23 mouse cellular contexts compared by ENCODE assay signal in genomic region chr7:27237527-27237926, GRCm38 (mm10). TPM values are rescaled to one million over a fixed set of nuclear protein-coding genes. Genes with fewer than 3 reads are reported as not detected.
DNase-seq lines count a peak whose midpoint lies in the region; ATAC-seq and TF ChIP-seq lines count a peak whose summit lies in the region.
"Had no signal": no experiment of that assay in that cellular context is flagged by ENCODE, and none has a peak within 500 bp of the region (broad histone marks: within the 10 kb centered on the region; RNA-seq: fewer than 3 reads in every experiment).

No protein-coding gene starts in this region.

- in situ Hi-C loops in CH12.LX (cut with MboI; ENCODE audit: low pct_ligation_motif_present, low pct_unique_long_range_greater_than_20kb, low sequenced_read_pairs) = no loop called here

- TF ChIP-seq RAD21 in CH12.LX (IDR thresholded peaks at IDR 0.05; ENCODE audit: low read depth, low read length) = no peak; the same call in none of the 2 replicates

- no peak overlapping the region for H3K4me3 ChIP-seq in heart, adult 2 months
- H3K4me3 ChIP-seq in heart, embryonic 11.5 days (ENCODE audit: low read depth, low read length) = no peak overlapping the region
- no peak overlapping the region for H3K4me3 ChIP-seq in liver, adult 2 months (ENCODE audit: insufficient read depth, low read depth, low read length)
- H3K4me3 ChIP-seq in liver, embryonic 11.5 days (ENCODE audit: low read depth, low read length) = no peak overlapping the region
- H3K4me3 ChIP-seq in CH12.LX (replicated peaks in 1 of 3; ENCODE audit: low read depth in 2 of 3, low read length in 2 of 3, poor library complexity in 1 of 3) = no peak overlapping the region
- H3K4me3 ChIP-seq: embryonic facial prominence, embryonic 15.5 days; gastrocnemius, adult 2 months; heart, embryonic 13.5 days; hindbrain, embryonic 13.5 days; limb, embryonic 13.5 days; neural tube, embryonic 13.5 days had no signal

- intact Hi-C loops in heart, adult 2 months (cut with DNase I) = no loop called here

- H3K79me2 ChIP-seq in heart, adult 2 months (replicated peaks; ENCODE audit: control insufficient read depth, insufficient read depth, low read length) = no peaks in the 10 kb centered on the region
- peaks cover 5% of the 10 kb centered on the region; the same call in 1 of the 2 replicates for H3K79me2 ChIP-seq in liver, adult 2 months (ENCODE audit: control insufficient read depth, insufficient read depth, low read length)
- no peaks in the 10 kb centered on the region for H3K79me2 ChIP-seq in CH12.LX (replicated peaks; ENCODE audit: control insufficient read depth, extremely low read depth, insufficient read depth, poor library complexity, severe bottlenecking)

- no peaks in the 10 kb centered on the region; the same call in 1 of the 2 replicates for H3K4me1 ChIP-seq in heart, adult 2 months (ENCODE audit: control insufficient read depth, insufficient read depth, low read length)
- H3K4me1 ChIP-seq in heart, embryonic 11.5 days (ENCODE audit: control insufficient read depth, insufficient read depth, low read length) = peaks cover 5% of the 10 kb centered on the region
- H3K4me1 ChIP-seq in liver, adult 2 months (ENCODE audit: control insufficient read depth, insufficient read depth, low read length) = no peaks in the 10 kb centered on the region; the same call in 1 of the 2 replicates
- peaks cover 5% of the 10 kb centered on the region for H3K4me1 ChIP-seq in liver, embryonic 11.5 days (replicated peaks; ENCODE audit: control insufficient read depth, insufficient read depth, low read length)
- H3K4me1 ChIP-seq in CH12.LX (ENCODE audit: control insufficient read depth in 1 of 2, insufficient read depth in 2 of 2) = peaks cover 7 to 18% of the 10 kb centered on the region in 2 experiments

- TF ChIP-seq POLR2A in heart, adult 2 months (IDR thresholded peaks at IDR 0.05; ENCODE audit: insufficient read depth, low read depth, low read length) = no peak
- no peak for TF ChIP-seq POLR2A in liver, adult 2 months (IDR thresholded peaks at IDR 0.05; ENCODE audit: extremely low read depth, insufficient read depth, low read length)
- TF ChIP-seq POLR2A in CH12.LX (IDR thresholded peaks at IDR 0.05; ENCODE audit: low read depth, low read length) = no peak

- dilution Hi-C loops in CH12.LX (cut with MboI; ENCODE audit: extremely low pct_ligation_motif_present, extremely low pct_unique_long_range_greater_than_20kb, low sequenced_read_pairs) = no loop called here

- TF ChIP-seq EP300 in heart, adult 2 months (IDR thresholded peaks at IDR 0.05; ENCODE audit: insufficient read depth, low read depth, low read length) = no peak
- no peak for TF ChIP-seq EP300 in CH12.LX (IDR thresholded peaks at IDR 0.05; ENCODE audit: low read length)

- no peaks in the 10 kb centered on the region for H3K36me3 ChIP-seq in heart, adult 2 months (ENCODE audit: control insufficient read depth, insufficient read depth, low read length)
- no peaks in the 10 kb centered on the region for H3K36me3 ChIP-seq in heart, embryonic 11.5 days (ENCODE audit: control insufficient read depth, insufficient read depth, low read length)
- peaks cover 2% of the 10 kb centered on the region; the same call in 1 of the 2 replicates for H3K36me3 ChIP-seq in liver, adult 2 months (ENCODE audit: control insufficient read depth, insufficient read depth, low read length)
- H3K36me3 ChIP-seq in liver, embryonic 11.5 days (ENCODE audit: control insufficient read depth, insufficient read depth, low read length) = peaks cover 5% of the 10 kb centered on the region; the same call in 1 of the 2 replicates
- H3K36me3 ChIP-seq in CH12.LX (replicated peaks in 1 of 2; ENCODE audit: control insufficient read depth in 1 of 2, insufficient read depth in 1 of 2, low read length in 1 of 2) = peaks cover 38 to 62% of the 10 kb centered on the region in 2 experiments

- no peak for ATAC-seq in heart, embryonic 11.5 days (replicated peaks; ENCODE audit: insufficient number of reproducible peaks, low FRiP score, low TSS enrichment)
- no peak for ATAC-seq in liver, embryonic 11.5 days (replicated peaks; ENCODE audit: low FRiP score)
- ATAC-seq: intestine, embryonic 16.5 days had no signal

- H3K9me3 ChIP-seq in heart, embryonic 11.5 days (replicated peaks; ENCODE audit: control insufficient read depth, low read length) = no peaks in the 10 kb centered on the region
- no peaks in the 10 kb centered on the region for H3K9me3 ChIP-seq in liver, embryonic 11.5 days (ENCODE audit: control insufficient read depth, low read length)
- H3K9me3 ChIP-seq in CH12.LX (replicated peaks; ENCODE audit: low read length) = no peaks in the 10 kb centered on the region
- H3K9me3 ChIP-seq: embryonic facial prominence, embryonic 15.5 days; heart, embryonic 13.5 days; hindbrain, embryonic 13.5 days; limb, embryonic 13.5 days; neural tube, embryonic 13.5 days had no signal

- H3K27ac ChIP-seq in heart, adult 2 months = no peak overlapping the region
- no peak overlapping the region for H3K27ac ChIP-seq in heart, embryonic 11.5 days (ENCODE audit: low read depth, low read length)
- H3K27ac ChIP-seq in liver, adult 2 months (replicated peaks; ENCODE audit: insufficient read depth, low read depth, low read length) = no peak overlapping the region
- H3K27ac ChIP-seq in liver, embryonic 11.5 days (ENCODE audit: low read depth, low read length) = no peak overlapping the region
- H3K27ac ChIP-seq in CH12.LX (ENCODE audit: insufficient read depth, low read depth) = no peak overlapping the region
- H3K27ac ChIP-seq: embryonic facial prominence, embryonic 15.5 days; gastrocnemius, adult 2 months; heart, embryonic 13.5 days; hindbrain, embryonic 13.5 days; limb, embryonic 13.5 days; neural tube, embryonic 13.5 days had no signal

- no peak overlapping the region for H3K4me2 ChIP-seq in heart, embryonic 11.5 days
- H3K4me2 ChIP-seq in liver, embryonic 11.5 days = no peak overlapping the region
- no peak overlapping the region for H3K4me2 ChIP-seq in CH12.LX (ENCODE audit: insufficient read depth, low read depth, poor library complexity, severe bottlenecking)
- H3K4me2 ChIP-seq: embryonic facial prominence, embryonic 15.5 days; heart, embryonic 13.5 days; hindbrain, embryonic 13.5 days; limb, embryonic 13.5 days; midbrain, embryonic 11.5 days; neural tube, embryonic 13.5 days had no signal

- no peak for DNase-seq in heart, adult 2 months
- no peak for DNase-seq in liver, adult 2 months (ENCODE audit: extremely low read depth, low read depth, low spot score)
- DNase-seq in liver, embryonic 11.5 days (ENCODE audit: low spot score) = no peak
- DNase-seq in CH12.LX (ENCODE audit: extremely low read depth) (no peak), R1 (ENCODE audit: low read depth, low spot score) (peak; percentile 49)
- DNase-seq in frontal cortex, postnatal 25 days (ENCODE audit: low spot score in 2 of 2) = no peak
- DNase-seq: adrenal gland, postnatal 25 days; cerebellum, adult 11 months; cerebellum, postnatal 25 days; embryo, embryonic 11 days; gastrocnemius, adult 2 months; kidney, postnatal 14 days; lung, adult 2 months; right cerebral cortex, adult 18-20 months; thymus, postnatal 36 days had no signal

- 85% methylated on average over 2 of the region's 2 CpGs for WGBS in heart, adult 2 months
- 73% methylated on average over 2 of the region's 2 CpGs for WGBS in heart, embryonic 11.5 days (ENCODE audit: insufficient replicate concordance)
- WGBS in liver, adult 2 months = 72% methylated on average over 2 of the region's 2 CpGs
- WGBS in liver, embryonic 11.5 days = 84% methylated on average over 2 of the region's 2 CpGs

- H3K9ac ChIP-seq in heart, adult 2 months (ENCODE audit: low read depth, low read length) = no peak overlapping the region
- H3K9ac ChIP-seq in heart, embryonic 11.5 days (ENCODE audit: low read depth, low read length) = no peak overlapping the region
- H3K9ac ChIP-seq in liver, adult 2 months (ENCODE audit: low read depth, low read length) = no peak overlapping the region
- no peak overlapping the region for H3K9ac ChIP-seq in liver, embryonic 11.5 days (ENCODE audit: low read depth, low read length)
- H3K9ac ChIP-seq in CH12.LX (ENCODE audit: insufficient read depth, low read depth) = no peak overlapping the region
- H3K9ac ChIP-seq: embryonic facial prominence, embryonic 15.5 days; heart, embryonic 13.5 days; hindbrain, embryonic 13.5 days; limb, embryonic 13.5 days; neural tube, embryonic 13.5 days had no signal

- no peaks in the 10 kb centered on the region for H3K27me3 ChIP-seq in heart, adult 2 months (ENCODE audit: control insufficient read depth, insufficient read depth, low read length)
- H3K27me3 ChIP-seq in heart, embryonic 11.5 days (ENCODE audit: control insufficient read depth, insufficient read depth, low read length) = no peaks in the 10 kb centered on the region
- no peaks in the 10 kb centered on the region for H3K27me3 ChIP-seq in liver, adult 2 months (ENCODE audit: control insufficient read depth, insufficient read depth, low read length)
- no peaks in the 10 kb centered on the region for H3K27me3 ChIP-seq in liver, embryonic 11.5 days (replicated peaks; ENCODE audit: control insufficient read depth, insufficient read depth, low read length)
- no peaks in the 10 kb centered on the region for H3K27me3 ChIP-seq in CH12.LX (replicated peaks)
- H3K27me3 ChIP-seq: embryonic facial prominence, embryonic 15.5 days; heart, embryonic 13.5 days; hindbrain, embryonic 13.5 days; limb, embryonic 13.5 days; neural tube, embryonic 13.5 days had no signal

- 0 out of 2 replicates have a peak, but pooled peaks have one; percentile 12 for TF ChIP-seq CTCF in heart, adult 2 months (IDR thresholded peaks at IDR 0.05)
- peak; percentile 26; the same call in 1 of the 2 replicates for TF ChIP-seq CTCF in liver, adult 2 months (IDR thresholded peaks at IDR 0.05; ENCODE audit: low read depth, low read length)
- TF ChIP-seq CTCF in CH12.LX (conservative IDR thresholded peaks at IDR 0.05 in 1 of 2, IDR thresholded peaks at IDR 0.05 in 1 of 2; ENCODE audit: low read depth in 2 of 2, low read length in 2 of 2) = peak in 1 of 2 experiments; percentile 68; a peak in 2 of 4 replicates

RNA-seq across cellular contexts. Expression of gene Coq8b, which starts 4.7 kb away (rescaled TPM):
- total RNA-seq in heart, adult 2 months (2021) = 1 to 10 TPM; 7.5 to 8.3 TPM
- 11.6 and 19.4 TPM in 2 replicates for polyA plus RNA-seq in heart, adult 2 months (2012; rRNA removed)
- 9.1 and 10.6 TPM in 2 replicates for polyA plus RNA-seq in heart, embryonic 11.5 days (2014; fragmentation: Nextera tagmentation; extraction: Ambion mirVana)
- 11.9 and 16.6 TPM in 2 replicates for total RNA-seq in liver, adult 2 months (2014; rRNA removed)
- polyA plus RNA-seq in liver, adult 2 months (2012; rRNA removed) = 35.2 and 36.2 TPM in 2 replicates
- 16.6 and 18.7 TPM in 2 replicates for polyA plus RNA-seq in liver, embryonic 11.5 days (2014; fragmentation: Nextera tagmentation; extraction: Ambion mirVana)
- 21.7 and 26.5 TPM in 2 replicates for total RNA-seq in CH12.LX (2012; rRNA removed)
- total RNA-seq in CH12.LX (2014; rRNA removed) = 16.0 and 19.7 TPM in 2 replicates
- polyA plus RNA-seq in CH12.LX (2012; ENCODE audit: insufficient read length, low read depth) = 20.6 and 21.3 TPM in 2 replicates

RNA-seq across cellular contexts. Expression of gene Itpkc, which starts 9.1 kb away (rescaled TPM):
- 1 to 10 TPM; 4.2 to 4.8 TPM for total RNA-seq in heart, adult 2 months (2021)
- polyA plus RNA-seq in heart, adult 2 months (2012; rRNA removed) = 4.2 and 4.4 TPM in 2 replicates
- polyA plus RNA-seq in heart, embryonic 11.5 days (2014; fragmentation: Nextera tagmentation; extraction: Ambion mirVana) = 2.8 and 3.2 TPM in 2 replicates
- 3.5 and 6.0 TPM in 2 replicates for total RNA-seq in liver, adult 2 months (2014; rRNA removed)
- polyA plus RNA-seq in liver, adult 2 months (2012; rRNA removed) = 4.0 and 5.8 TPM in 2 replicates
- polyA plus RNA-seq in liver, embryonic 11.5 days (2014; fragmentation: Nextera tagmentation; extraction: Ambion mirVana) = 3.5 and 4.8 TPM in 2 replicates
- total RNA-seq in CH12.LX (2012; rRNA removed) = 5.9 and 8.1 TPM in 2 replicates
- 3.2 and 4.0 TPM in 2 replicates for total RNA-seq in CH12.LX (2014; rRNA removed)
- polyA plus RNA-seq in CH12.LX (2012; ENCODE audit: insufficient read length, low read depth) = 4.0 and 4.1 TPM in 2 replicates

RNA-seq across cellular contexts. Expression of gene Numbl, which starts 20.7 kb away (rescaled TPM):
- total RNA-seq in heart, adult 2 months (2021) = 1 to 10 TPM; 3.7 to 6.1 TPM
- polyA plus RNA-seq in heart, adult 2 months (2012; rRNA removed) = 7.8 and 9.7 TPM in 2 replicates
- polyA plus RNA-seq in heart, embryonic 11.5 days (2014; fragmentation: Nextera tagmentation; extraction: Ambion mirVana) = 3.4 and 4.6 TPM in 2 replicates
- 0.46 and 0.74 TPM in 2 replicates for total RNA-seq in liver, adult 2 months (2014; rRNA removed)
- 0.62 and 1.5 TPM in 2 replicates for polyA plus RNA-seq in liver, adult 2 months (2012; rRNA removed)
- polyA plus RNA-seq in liver, embryonic 11.5 days (2014; fragmentation: Nextera tagmentation; extraction: Ambion mirVana) = 3.6 TPM in 2 replicates
- total RNA-seq in CH12.LX (2012; rRNA removed) (1.5 and 2.3 TPM in 2 replicates), CH12.LX (2014; rRNA removed) (0.68 and 0.81 TPM in 2 replicates)
- 2.7 and 2.9 TPM in 2 replicates for polyA plus RNA-seq in CH12.LX (2012; ENCODE audit: insufficient read length, low read depth)

RNA-seq across cellular contexts. Expression of gene Snrpa, which starts 41.5 kb away (rescaled TPM):
- 10 to 100 TPM; 40.6 to 41.3 TPM for total RNA-seq in heart, adult 2 months (2021)
- polyA plus RNA-seq in heart, adult 2 months (2012; rRNA removed) = 85.0 and 87.1 TPM in 2 replicates
- polyA plus RNA-seq in heart, embryonic 11.5 days (2014; fragmentation: Nextera tagmentation; extraction: Ambion mirVana) = 191 and 210 TPM in 2 replicates
- total RNA-seq in liver, adult 2 months (2014; rRNA removed) = 10.5 and 17.0 TPM in 2 replicates
- polyA plus RNA-seq in liver, adult 2 months (2012; rRNA removed) = 76.8 and 79.1 TPM in 2 replicates
- 282 and 294 TPM in 2 replicates for polyA plus RNA-seq in liver, embryonic 11.5 days (2014; fragmentation: Nextera tagmentation; extraction: Ambion mirVana)
- total RNA-seq in CH12.LX (2012; rRNA removed) (123 and 130 TPM in 2 replicates), CH12.LX (2014; rRNA removed) (67.1 and 74.4 TPM in 2 replicates)
- polyA plus RNA-seq in CH12.LX (2012; ENCODE audit: insufficient read length, low read depth) = 196 and 233 TPM in 2 replicates

RNA-seq across cellular contexts. Expression of gene BC024978, which starts 41.9 kb away (rescaled TPM):
- total RNA-seq in heart, adult 2 months (2021) = 10 to 100 TPM; 14.2 TPM
- polyA plus RNA-seq in heart, adult 2 months (2012; rRNA removed) = 11.3 and 13.9 TPM in 2 replicates
- 2.3 and 3.5 TPM in 2 replicates for polyA plus RNA-seq in heart, embryonic 11.5 days (2014; fragmentation: Nextera tagmentation; extraction: Ambion mirVana)
- total RNA-seq in liver, adult 2 months (2014; rRNA removed) = 3.9 and 4.2 TPM in 2 replicates
- polyA plus RNA-seq in liver, adult 2 months (2012; rRNA removed) = 10.2 and 13.8 TPM in 2 replicates
- 2.5 and 2.8 TPM in 2 replicates for polyA plus RNA-seq in liver, embryonic 11.5 days (2014; fragmentation: Nextera tagmentation; extraction: Ambion mirVana)
- 1.6 and 1.9 TPM in 2 replicates for total RNA-seq in CH12.LX (2012; rRNA removed)
- total RNA-seq in CH12.LX (2014; rRNA removed) = 0.90 and 1.7 TPM in 2 replicates
- polyA plus RNA-seq in CH12.LX (2012; ENCODE audit: insufficient read length, low read depth) = 5.7 and 9.4 TPM in 2 replicates
